ENCODE assay signal across 22 mouse cellular contexts in the genomic region with DNA sequence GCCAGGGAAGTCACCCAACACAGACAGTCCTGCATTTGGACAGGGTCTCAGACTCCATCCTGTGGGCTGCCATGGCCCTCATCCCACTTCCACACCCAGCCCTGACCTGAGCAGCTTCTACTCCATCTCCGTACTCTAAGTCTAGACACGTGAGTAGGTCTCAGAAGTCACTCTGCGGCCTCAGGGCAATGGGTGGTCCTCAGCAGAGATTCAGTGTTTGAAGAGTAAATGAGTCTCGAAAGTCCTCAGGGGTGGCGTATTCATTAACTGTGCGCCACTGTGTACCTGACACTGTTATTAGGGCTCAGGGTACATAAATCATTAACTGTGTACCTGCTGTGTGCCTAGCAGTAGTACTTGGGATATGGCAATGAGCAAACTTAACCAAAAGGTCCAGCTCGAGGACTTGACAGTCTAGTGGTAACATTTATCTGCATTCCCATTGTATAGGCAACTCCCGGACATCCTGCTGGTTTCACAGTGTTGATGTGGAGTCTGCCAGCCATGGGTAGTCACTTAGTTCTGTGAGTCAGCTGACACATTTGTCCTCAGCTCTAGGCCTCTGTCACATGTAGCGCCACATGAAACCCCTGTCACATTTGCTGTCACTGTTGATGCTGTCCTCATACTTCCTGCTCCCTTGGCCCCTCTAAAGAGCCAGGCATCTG. TPM values are rescaled to one million over a fixed set of nuclear protein-coding genes. Genes with fewer than 3 reads are reported as not detected.
A peak's percentile ranks its signal among the peaks of the same experiment; 100 is the strongest.
DNase-seq lines count a peak whose midpoint lies in the region; ATAC-seq and TF ChIP-seq lines count a peak whose summit lies in the region.
"Had no signal": no experiment of that assay in that cellular context is flagged by ENCODE, and none has a peak within 500 bp of the region (broad histone marks: within the 10 kb centered on the region; RNA-seq: fewer than 3 reads in every experiment).

No protein-coding gene starts in this region.

- TF ChIP-seq EP300 in heart, adult 2 months (IDR thresholded peaks at IDR 0.05; ENCODE audit: insufficient read depth, low read depth, low read length) = no peak

- peaks cover 22% of the 10 kb centered on the region for H3K4me1 ChIP-seq in heart, adult 2 months (ENCODE audit: control insufficient read depth, insufficient read depth, low read length)
- H3K4me1 ChIP-seq in kidney, embryonic 14.5 days (ENCODE audit: control insufficient read depth, insufficient read depth, low read length) = no peaks in the 10 kb centered on the region
- H3K4me1 ChIP-seq in megakaryocyte, embryonic 14.5 days = peaks cover 100% of the 10 kb centered on the region
- H3K4me1 ChIP-seq in neural tube, embryonic 15.5 days = peaks cover 6% of the 10 kb centered on the region; the same call in 1 of the 2 replicates
- H3K4me1 ChIP-seq: forebrain, embryonic 12.5 days; midbrain, embryonic 10.5 days had no signal

- no peaks in the 10 kb centered on the region; the same call in 1 of the 2 replicates for H3K36me3 ChIP-seq in heart, adult 2 months (ENCODE audit: control insufficient read depth, insufficient read depth, low read length)
- H3K36me3 ChIP-seq in kidney, embryonic 14.5 days (ENCODE audit: control insufficient read depth, insufficient read depth, low read length) = 0 out of 2 replicates have a peak, but pooled peaks cover 3% of the 10 kb centered on the region
- H3K36me3 ChIP-seq in megakaryocyte, embryonic 14.5 days (replicated peaks; ENCODE audit: low read length) = peaks cover 67% of the 10 kb centered on the region
- H3K36me3 ChIP-seq in neural tube, embryonic 15.5 days = no peaks in the 10 kb centered on the region; the same call in 1 of the 2 replicates

- H3K27me3 ChIP-seq in heart, adult 2 months (ENCODE audit: control insufficient read depth, insufficient read depth, low read length) = no peaks in the 10 kb centered on the region
- H3K27me3 ChIP-seq in kidney, embryonic 14.5 days (ENCODE audit: control insufficient read depth, insufficient read depth, low read length) = no peaks in the 10 kb centered on the region
- H3K27me3 ChIP-seq in megakaryocyte, embryonic 14.5 days (replicated peaks) = no peaks in the 10 kb centered on the region
- no peaks in the 10 kb centered on the region for H3K27me3 ChIP-seq in neural tube, embryonic 15.5 days (replicated peaks)
- H3K27me3 ChIP-seq: forebrain, embryonic 12.5 days; liver, embryonic 13.5 days had no signal

- TF ChIP-seq CTCF in heart, adult 2 months (IDR thresholded peaks at IDR 0.05) = no peak

- peak; percentile 67 for ATAC-seq in kidney, embryonic 14.5 days (ENCODE audit: low FRiP score, low TSS enrichment)
- ATAC-seq in megakaryocyte, adult 5-6 weeks (ENCODE audit: poor library complexity, severe bottlenecking) = no peak
- no peak for ATAC-seq in neural tube, embryonic 15.5 days (ENCODE audit: low FRiP score)
- ATAC-seq: hindbrain, postnatal 0 days had no signal

- TF ChIP-seq POLR2A in heart, adult 2 months (IDR thresholded peaks at IDR 0.05; ENCODE audit: insufficient read depth, low read depth, low read length) = no peak

- H3K9ac ChIP-seq in heart, adult 2 months (ENCODE audit: low read depth, low read length) = no peak overlapping the region
- no peak overlapping the region for H3K9ac ChIP-seq in kidney, embryonic 14.5 days (ENCODE audit: low read depth, low read length)
- no peak overlapping the region for H3K9ac ChIP-seq in neural tube, embryonic 15.5 days (replicated peaks)
- H3K9ac ChIP-seq: forebrain, embryonic 12.5 days; liver, embryonic 13.5 days had no signal

- 84% methylated on average over 9 of the region's 9 CpGs for WGBS in heart, adult 2 months
- WGBS in kidney, embryonic 14.5 days = 68% methylated on average over 9 of the region's 9 CpGs
- WGBS in neural tube, embryonic 15.5 days = 80% methylated on average over 9 of the region's 9 CpGs

- intact Hi-C loops in heart, adult 2 months (cut with DNase I) = no loop called here
- intact Hi-C loops in heart, postnatal 36 days (cut with DNase I) = loop anchor here (5.0 kb wide), 1 partner anchor 68 kb away; no protein-coding TSS in a partner anchor

- peaks cover 13% of the 10 kb centered on the region for H3K79me2 ChIP-seq in heart, adult 2 months (replicated peaks; ENCODE audit: control insufficient read depth, insufficient read depth, low read length)

- no peaks in the 10 kb centered on the region for H3K9me3 ChIP-seq in kidney, embryonic 14.5 days (ENCODE audit: control insufficient read depth, low read length)
- peaks cover 10% of the 10 kb centered on the region for H3K9me3 ChIP-seq in megakaryocyte, embryonic 14.5 days
- no peaks in the 10 kb centered on the region for H3K9me3 ChIP-seq in neural tube, embryonic 15.5 days (replicated peaks)
- H3K9me3 ChIP-seq: embryonic facial prominence, embryonic 10.5 days; forebrain, embryonic 12.5 days; hindbrain, embryonic 10.5 days; liver, embryonic 13.5 days; midbrain, embryonic 10.5 days had no signal

- DNase-seq in heart, adult 2 months = peak in 1 of 2 experiments; percentile 15
- DNase-seq in heart, postnatal 36 days = no peak
- DNase-seq in kidney, postnatal 25 days = no peak
- DNase-seq in yolk sac, embryonic 10.5 days (ENCODE audit: low spot score) = peak; percentile 76
- DNase-seq: cerebellum, adult 9-10 months; gastrocnemius, postnatal 10 days; layer of hippocampus, adult 9-11 months; left cerebral cortex, postnatal 4 days; liver, embryonic 13.5 days; lung, postnatal 14 days; thymus, postnatal 14 days had no signal

- peak overlapping the region; percentile 67 for H3K27ac ChIP-seq in heart, adult 2 months
- no peak overlapping the region for H3K27ac ChIP-seq in kidney, embryonic 14.5 days (ENCODE audit: low read depth, low read length)
- H3K27ac ChIP-seq in neural tube, embryonic 15.5 days (replicated peaks) = no peak overlapping the region
- H3K27ac ChIP-seq: embryonic facial prominence, embryonic 10.5 days; forebrain, embryonic 12.5 days; hindbrain, embryonic 10.5 days; hindbrain, postnatal 0 days; left cerebral cortex, adult 2 months; midbrain, embryonic 10.5 days had no signal

- no peak overlapping the region for H3K4me2 ChIP-seq in kidney, embryonic 14.5 days (replicated peaks; ENCODE audit: low read depth, low read length)
- H3K4me2 ChIP-seq in neural tube, embryonic 15.5 days = no peak overlapping the region
- H3K4me2 ChIP-seq: forebrain, embryonic 12.5 days; heart, embryonic 11.5 days; liver, embryonic 13.5 days had no signal

- no peak overlapping the region for H3K4me3 ChIP-seq in heart, adult 2 months
- no peak overlapping the region for H3K4me3 ChIP-seq in kidney, embryonic 14.5 days (ENCODE audit: low read length)
- peak overlapping the region; percentile 76 for H3K4me3 ChIP-seq in megakaryocyte, embryonic 14.5 days (replicated peaks)
- no peak overlapping the region for H3K4me3 ChIP-seq in neural tube, embryonic 15.5 days (replicated peaks)
- H3K4me3 ChIP-seq: embryonic facial prominence, embryonic 10.5 days; forebrain, embryonic 12.5 days; hindbrain, embryonic 10.5 days; left cerebral cortex, adult 2 months; liver, embryonic 13.5 days; midbrain, embryonic 10.5 days had no signal

RNA-seq across cellular contexts. Expression of gene Ttc7b, which starts 10.9 kb away (rescaled TPM):
- 10 to 100 TPM; 71.6 to 82.0 TPM for total RNA-seq in heart, adult 2 months (2021)
- 84.4 and 113 TPM in 2 replicates for polyA plus RNA-seq in heart, adult 2 months (2012; rRNA removed)
- 10 to 100 TPM; 76.2 to 88.0 TPM for total RNA-seq in heart, postnatal 36 days (2021)
- polyA plus RNA-seq in kidney, embryonic 14.5 days (2014; fragmentation: Nextera tagmentation; extraction: Ambion mirVana) = 6.2 and 7.6 TPM in 2 replicates
- 170 and 237 TPM in 2 replicates for polyA plus RNA-seq in megakaryocyte, embryonic 14.5 days (2012; ENCODE audit: insufficient read depth, low replicate concordance)
- total RNA-seq in megakaryocyte, adult 5-6 weeks (2015) = 26.2 and 28.9 TPM in 2 replicates
- 14.4 and 16.9 TPM in 2 replicates for total RNA-seq in megakaryocyte, adult 5-6 weeks (2017)
- polyA plus RNA-seq in neural tube, embryonic 15.5 days (2015; fragmentation: Nextera tagmentation; extraction: Ambion mirVana) = 7.3 and 10.2 TPM in 2 replicates
